Mouse (Mus musculus): ENCODE data around the gene Nyap1.
"Not testable (repeated sequence)": the region's sequence is repeated elsewhere in the genome, so short reads cannot be mapped to it uniquely, and the experiment has no call there.

Nyap1 gene

DNA sequence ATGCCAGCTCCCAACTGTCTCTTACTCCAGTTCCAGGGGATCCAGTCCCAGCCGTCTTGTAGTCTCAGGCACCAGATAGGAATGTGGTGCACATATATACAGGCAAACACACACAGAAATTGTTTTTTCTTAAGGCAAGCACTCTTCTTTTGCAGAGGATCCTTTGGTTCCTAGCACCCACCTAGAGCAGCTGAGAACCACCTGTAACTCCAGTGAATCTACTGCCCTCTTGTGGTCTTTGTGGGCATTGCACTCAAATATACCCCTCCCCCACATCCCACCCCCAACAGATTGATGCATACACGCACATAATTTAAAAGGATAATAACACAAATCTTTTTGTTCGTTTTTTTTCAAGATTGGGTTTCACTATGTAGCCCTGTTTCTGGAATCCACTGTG, 24.9 kb upstream of the Nyap1 start:
- DNase-seq, result no peak

DNA sequence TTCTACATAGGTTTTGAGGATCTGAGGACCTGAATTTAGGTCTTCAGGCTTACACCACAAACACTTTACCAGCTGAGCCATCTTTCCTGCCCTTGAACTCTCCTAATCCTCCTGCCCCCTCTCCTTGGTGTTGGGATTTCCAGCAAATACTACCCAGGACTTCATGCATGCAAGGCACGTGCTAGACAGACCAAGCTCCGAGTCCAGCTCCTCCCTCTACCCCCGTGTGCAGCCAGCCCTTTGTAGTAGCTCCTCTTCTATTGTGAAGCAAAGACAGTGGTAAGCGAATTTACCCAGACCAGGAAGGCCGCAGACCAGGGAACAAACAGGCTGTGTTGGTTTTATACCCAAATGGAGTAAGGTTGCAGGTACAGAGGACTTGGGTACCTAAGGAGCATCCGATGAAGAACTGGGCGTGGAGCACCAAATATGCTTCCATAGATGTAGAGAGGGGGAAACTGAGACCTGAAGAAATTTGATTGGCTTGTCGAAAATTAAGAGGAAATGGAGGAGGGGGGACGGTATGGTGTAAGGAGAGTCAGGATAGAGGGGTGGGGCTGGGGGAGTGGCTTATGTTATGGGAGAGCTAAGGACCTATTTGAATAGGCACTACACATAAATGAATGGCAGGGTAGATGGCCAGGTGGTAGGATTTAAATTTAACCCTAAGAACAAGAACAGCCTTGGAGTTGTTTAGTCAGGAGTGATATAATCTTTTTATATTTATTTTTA, 23.4 kb upstream of the Nyap1 start:
- DNase-seq, result no peak

DNA sequence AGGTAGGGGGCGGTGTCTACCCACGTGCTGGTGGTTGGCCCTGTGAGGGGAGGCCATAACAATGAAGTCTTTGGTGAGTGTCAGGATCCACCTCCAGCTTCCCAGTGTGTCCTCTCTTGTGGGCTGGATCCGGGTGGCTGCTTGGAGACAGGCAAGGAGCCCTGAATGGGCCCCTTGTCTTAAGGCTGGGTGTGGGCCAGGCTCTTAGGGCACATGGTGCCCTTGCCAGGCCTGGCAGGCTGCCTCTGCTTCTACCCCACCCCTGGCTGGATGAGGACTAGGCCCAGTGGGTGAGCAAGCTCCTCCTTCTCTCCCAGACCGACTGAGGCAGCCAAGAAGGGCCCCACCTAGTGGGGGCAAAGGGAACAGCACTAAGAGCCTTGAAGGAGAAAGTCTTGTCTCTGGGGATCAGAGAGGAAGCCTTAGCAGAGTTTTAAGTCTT, 18.6 kb upstream of the Nyap1 start:
- DNase-seq, result peak; percentile 92

DNA sequence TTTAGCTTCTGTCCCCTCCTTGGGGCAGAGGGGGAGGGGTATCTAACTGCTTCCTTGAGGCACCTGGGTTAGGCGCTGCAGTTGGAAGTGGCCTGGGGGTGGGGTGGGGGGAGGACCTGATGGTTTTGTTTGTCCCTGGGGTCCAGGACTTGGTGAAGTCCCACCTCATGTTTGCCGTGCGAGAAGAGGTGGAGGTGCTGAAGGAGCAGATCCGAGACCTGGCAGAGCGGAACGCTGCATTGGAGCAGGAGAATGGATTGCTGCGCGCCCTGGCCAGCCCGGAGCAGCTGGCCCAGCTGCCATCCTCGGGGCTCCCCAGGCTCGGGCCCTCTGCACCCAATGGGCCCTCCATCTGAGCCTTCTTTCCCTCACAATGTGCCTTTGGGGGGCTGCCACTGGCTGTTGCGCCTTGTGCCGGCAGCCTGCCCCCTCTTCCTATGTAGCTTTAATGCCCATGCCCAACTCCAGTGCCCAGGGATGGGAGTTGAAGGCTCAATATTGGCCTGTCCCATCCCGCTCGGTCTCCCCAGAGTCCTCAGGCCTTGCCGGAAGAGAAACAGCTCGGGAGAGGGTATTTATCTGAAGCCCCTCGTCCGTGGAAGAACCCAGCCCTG, 17.6 kb upstream of the Nyap1 start:
- DNase-seq, result no peak

DNA sequence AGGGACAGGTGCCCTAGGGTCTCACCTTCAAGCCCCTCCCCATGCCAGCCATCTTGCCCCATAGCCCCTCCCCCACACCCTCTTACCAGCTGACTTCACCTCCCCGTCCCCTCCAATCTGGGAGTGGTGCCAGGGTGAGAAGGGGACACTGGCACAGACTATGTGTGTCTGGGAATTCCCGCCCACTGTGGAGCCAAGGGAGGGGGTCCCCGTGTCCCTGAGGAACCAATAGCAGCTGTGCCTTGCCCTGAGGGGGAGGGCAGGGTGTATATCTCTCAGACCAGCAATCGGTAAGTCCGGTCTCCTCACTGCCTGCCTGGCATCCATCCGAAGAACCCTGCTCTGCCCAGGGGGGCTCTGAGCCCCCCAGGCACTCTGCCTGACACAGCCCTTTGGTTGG, 16.5 kb upstream of the Nyap1 start:
- DNase-seq, result peak; percentile 83

DNA sequence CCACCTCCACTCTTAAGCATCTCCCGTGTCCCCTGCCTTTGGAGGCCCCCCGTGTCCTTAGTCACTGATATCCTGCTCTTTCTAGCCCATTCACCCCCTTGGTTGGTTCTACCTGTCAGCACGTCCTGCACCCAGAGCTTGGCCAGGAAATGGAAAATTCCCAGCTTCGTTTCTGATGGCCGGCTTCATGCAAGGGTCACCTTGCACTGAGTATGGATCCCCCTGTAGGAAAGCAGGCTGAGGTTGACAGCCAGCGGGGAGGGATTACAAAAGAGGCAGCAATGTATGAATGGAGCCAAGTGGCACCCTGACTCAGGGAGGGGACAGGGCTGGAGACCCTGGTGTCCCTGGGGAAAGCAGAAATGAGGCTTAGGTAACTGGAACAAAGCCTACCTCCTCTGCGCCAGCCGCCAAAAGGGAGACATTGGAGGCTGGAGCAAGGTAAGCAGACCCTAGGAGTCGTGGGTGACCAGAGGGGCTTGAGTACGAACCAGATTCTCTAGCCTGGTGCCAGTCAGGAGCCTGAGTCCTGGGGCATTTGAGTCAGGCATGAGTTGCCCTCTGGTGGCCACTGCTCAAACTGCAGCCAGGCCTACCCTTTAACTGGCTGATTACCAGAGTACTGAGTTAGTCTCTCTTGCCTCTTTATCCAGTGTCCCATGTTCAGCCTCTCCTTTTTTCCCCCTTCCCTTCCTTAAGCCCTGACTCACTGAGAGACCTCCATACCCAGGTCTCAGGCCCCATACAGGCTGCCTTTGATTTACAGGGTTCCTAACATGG, 15.7 kb upstream of the Nyap1 start:
- peak; percentile 82 for DNase-seq

DNA sequence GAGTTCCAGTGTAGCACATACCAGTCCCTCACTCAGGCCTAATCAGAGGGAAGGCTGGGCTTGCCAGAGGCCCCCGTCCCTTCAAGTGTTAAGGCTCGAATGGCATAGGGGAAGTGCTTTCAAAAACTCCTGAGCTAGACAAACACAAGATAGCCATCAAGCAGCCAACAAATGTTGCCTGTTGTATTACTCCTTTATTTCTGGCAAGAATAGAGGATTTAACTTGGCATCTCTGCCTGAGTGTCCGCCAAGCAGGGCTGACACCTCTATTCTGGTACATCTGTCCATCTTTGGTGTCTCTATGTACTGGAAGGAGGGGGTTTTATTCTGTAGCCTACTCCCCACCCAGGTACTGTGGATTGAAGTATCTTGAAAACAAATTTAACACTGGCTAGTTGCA, 14.7 kb upstream of the Nyap1 start:
- no peak for DNase-seq

DNA sequence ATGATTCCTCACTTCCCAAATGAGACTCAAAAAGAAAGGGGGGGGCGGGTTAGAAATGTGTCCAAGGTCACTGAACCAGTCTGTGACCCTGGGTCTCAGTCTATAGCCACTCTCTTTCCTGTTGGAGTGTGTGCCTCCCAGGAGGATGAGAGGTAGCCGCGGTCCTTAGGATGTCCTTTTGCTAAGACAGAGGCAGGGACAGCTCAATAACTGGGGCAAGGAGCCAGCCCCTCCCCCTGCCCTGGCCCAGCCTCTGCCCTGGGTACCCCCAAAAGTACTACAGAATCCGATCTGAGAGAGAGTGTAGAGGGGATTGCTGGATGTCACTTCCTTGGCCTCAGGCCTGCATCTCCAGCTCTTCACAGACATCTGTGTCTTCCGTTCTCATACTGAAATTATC, 14.0 kb upstream of the Nyap1 start:
- DNase-seq, result no peak

DNA sequence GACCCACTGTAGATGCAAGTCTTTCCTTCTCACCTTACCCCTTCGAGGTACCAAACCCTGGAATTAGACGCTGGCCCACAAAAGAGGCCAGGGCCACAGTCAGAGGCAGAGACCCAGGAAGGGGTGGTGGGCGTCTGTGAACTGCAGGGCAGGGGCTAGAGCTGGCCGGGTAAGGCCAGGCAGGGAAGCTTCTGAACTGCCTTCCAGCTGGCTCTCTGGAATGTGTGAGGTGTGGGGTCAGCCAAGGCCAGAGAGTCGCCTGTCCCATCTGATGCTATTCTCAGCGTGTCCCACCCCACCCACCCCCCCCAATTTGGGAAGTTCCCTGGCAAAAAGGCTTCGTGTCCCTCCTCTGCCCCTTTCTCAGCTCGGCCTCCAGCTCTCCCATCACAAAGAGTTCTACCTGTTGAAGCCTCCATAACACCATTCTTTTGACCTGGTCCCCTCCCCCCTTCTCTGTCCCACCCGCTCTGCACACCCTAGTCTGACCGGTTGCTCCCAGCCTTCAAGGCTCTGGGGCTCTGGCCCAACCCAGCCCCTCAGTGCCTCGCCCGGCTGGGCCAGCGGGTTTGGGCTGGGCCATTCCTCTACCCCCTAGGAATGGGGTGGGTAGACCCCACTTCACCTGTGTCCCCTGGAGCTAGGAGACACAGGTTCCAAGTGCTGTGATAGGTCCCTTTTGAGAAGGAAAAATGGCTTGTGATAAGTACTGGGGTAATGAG, 11.9 kb upstream of the Nyap1 start:
- no peak for DNase-seq

DNA sequence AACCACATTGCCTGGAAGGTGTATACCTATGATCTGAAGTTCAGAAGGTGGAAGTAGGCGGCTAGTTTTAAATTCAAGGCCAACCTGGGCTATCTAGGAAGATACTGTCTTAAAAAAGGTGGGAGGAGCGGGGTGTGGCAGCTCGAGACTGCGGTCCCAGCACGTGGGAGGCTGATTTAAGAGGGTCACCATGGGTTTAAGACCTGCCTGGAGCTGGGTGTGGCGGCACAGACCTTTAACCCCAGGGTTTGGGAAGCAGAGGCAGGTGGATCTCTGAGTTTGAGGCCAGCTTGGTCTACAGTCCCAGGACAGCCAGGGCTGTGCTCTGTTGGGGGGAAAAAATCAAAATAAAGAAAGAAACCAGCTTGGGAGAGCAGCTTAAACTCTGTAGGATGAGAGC, 10.6 kb upstream of the Nyap1 start:
- DNase-seq, result no peak

DNA sequence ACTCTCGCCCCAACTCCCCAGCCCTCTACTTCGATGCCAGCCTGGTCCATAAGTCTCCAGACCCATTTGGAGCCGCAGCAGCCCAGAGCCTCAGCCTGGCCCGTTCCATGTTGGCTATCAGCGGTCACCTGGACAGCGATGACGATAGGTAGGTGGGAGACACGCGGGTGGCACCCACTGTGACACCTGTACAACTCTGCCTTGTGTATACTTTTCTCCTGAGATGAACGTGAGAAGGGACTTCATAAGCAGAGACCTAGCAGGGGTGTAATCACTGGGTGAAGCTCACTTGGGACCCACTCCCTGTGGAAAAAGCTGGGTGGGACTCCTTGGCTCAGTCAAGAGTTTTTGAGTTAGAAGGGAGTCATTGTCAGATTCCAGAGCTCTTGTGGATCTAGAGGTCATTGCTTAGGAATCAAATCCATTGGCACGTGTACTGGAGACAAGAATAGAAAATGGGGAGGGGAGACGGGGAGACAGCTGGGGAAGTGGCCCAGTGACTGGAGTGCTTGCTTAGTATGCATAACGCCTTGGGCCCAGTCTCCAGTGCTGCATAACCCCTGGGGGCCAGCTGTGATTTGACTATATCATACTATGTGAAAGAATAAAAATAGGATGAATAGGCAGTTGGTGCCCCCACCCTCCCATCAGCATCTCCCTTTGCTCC, 9.9 kb upstream of the Nyap1 start:
- no peak for DNase-seq

DNA sequence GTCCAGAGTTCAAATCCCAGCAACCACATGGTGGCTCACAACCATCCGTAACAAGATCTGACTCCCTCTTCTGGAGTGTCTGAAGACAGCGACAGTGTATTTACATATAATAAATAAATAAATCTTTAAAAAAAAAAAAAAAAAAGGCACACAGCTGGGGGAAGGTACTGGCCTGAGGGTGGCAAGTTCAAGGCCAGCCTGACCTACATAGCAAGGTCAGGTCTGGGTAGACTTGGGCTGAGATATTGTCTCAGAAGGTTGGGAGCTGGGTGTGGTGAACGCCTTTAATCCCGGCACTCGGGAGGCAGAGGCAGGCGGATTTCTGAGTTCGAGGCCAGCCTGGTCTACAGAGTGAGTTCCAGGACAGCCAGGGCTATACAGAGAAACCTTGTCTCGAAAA, 8.8 kb upstream of the Nyap1 start:
- not testable (repeated sequence) for DNase-seq

DNA sequence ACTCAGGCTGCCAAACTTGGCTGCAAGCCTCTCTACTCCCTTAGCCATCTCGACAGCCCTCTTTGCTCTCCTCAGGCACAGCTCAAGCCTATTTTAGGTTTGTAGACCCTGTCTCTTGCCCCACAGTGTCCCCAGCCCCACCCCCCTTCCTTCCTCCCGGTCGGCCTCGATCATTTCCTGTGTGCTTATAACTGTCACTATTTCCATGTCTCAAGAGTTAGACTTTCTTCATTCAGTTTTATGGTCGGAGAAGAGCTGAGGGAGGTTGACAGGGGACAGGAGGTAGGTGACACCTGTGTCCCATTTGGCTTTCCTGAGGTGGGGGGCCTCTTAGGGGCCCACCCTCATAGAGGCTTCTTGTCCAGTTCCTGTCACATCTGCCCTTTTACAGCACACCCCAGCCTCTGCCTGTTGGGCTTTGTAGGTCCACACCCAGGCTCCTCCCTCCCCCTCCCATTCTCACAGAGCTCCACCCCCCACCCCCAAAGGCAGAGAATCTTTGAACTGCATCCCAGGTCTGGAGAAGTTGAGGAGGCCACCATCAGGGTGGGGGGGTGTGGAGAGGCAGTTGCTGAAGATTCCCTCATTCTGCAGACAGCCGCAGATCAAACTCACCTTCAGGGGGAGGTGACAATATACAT, 7.9 kb upstream of the Nyap1 start:
- DNase-seq, result no peak

DNA sequence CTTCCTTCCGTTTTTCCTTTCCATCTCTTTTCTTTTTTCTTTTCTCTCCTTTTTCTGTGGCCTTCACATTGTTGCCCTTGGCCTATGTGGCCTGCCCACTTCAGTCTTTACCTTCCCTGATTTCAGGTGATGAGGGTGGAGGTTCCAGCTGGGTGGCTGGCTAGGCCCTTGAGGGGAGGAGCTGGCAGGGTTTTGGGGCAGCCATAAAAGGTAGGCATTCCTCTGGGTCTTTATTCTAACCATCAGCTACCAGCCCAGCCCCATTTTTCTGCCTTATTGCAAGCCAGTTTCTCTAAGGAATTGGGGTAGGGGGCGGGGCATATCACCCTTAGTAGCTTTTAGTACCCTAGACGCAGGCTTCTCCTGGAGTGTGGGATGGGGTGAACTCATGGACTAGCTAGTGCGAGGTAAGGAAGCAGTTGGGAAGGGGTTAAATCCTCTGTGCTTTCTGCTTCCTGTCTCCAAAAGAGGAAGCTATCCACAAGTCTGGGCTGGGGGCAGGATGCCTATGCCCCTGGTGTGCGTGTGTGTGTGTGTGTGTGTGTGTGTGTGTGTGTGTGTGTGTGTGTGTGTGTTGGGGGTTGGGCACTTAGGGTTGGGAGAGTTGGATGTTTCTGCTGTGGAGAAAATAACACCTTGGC, 6.8 kb upstream of the Nyap1 start:
- DNase-seq, result no peak

DNA sequence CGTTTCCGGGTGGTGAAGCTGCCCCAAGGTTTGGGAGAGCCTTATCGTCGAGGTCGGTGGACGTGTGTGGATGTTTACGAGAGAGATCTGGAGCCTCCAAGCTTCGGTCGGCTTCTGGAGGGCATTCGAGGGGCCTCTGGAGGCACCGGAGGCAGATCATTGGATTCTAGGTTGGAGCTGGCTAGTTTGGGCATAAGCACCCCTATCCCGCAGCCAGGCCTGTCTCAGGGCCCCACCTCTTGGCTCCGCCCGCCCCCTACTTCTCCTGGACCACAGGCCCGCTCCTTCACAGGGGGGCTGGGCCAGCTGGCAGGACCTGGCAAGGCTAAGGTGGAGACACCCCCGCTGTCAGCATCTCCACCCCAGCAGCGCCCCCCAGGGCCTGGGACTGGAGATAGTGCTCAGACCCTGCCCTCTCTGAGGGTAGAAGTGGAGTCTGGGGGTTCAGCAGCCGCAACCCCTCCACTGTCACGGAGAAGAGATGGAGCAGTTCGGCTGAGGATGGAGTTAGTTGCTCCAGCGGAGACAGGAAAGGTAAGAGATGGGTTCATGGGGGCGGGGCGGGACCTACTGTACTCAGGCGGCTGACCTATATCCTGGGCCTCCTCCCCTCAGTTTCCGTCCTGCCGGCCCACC, 6.0 kb upstream of the Nyap1 start:
- peak; percentile 81 for DNase-seq

DNA sequence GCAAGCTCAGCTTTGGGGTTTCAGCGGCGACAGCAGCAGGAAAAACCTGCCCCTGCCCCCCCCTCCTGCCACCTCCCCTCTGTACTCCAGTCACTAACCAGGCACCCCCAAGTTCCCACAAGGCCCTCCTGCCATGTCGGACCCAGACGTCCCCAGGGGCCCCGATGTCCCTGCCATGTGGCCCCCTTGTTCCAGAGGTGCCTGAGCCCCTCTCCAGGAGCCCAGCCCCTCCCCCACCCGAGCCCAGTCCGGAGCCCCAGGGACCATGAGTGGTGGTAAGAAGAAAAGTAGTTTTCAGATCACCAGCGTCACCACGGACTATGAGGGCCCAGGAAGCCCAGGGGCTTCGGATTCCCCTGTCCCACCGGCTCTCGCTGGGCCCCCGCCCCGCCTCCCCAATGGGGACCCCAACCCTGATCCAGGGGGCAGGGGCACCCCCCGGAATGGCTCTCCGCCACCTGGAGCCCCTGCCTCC, 5.5 kb upstream of the Nyap1 start:
- no peak for DNase-seq

DNA sequence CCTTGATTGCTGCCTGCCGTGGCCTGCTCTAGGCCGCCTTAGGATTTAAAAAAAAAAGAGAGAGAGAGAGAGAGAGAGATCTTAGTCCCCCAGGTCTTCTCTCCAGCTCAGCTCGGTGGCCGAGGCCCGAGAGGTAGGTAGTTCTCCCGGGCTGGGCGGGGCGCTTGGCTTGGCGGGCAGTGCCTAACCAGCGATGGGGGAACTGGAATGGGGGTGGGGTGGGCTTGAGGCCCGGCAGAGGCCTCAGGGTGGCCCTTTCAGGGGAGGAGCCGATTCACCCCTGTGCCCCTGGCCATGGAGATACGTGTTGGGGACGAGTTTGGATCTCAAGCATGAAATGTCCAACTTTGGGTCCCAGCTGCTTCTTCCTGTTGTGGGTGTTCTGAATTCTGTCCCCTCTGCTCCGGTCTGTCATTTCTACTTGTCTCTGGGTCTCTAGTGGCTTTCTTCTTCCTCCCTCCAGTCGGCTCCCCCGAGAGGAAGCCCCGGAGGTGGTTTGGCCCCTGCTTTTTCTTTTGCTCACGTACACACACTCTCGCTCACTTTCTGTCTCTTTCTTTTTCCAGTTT, 5.0 kb upstream of the Nyap1 start:
- DNase-seq, result no peak

DNA sequence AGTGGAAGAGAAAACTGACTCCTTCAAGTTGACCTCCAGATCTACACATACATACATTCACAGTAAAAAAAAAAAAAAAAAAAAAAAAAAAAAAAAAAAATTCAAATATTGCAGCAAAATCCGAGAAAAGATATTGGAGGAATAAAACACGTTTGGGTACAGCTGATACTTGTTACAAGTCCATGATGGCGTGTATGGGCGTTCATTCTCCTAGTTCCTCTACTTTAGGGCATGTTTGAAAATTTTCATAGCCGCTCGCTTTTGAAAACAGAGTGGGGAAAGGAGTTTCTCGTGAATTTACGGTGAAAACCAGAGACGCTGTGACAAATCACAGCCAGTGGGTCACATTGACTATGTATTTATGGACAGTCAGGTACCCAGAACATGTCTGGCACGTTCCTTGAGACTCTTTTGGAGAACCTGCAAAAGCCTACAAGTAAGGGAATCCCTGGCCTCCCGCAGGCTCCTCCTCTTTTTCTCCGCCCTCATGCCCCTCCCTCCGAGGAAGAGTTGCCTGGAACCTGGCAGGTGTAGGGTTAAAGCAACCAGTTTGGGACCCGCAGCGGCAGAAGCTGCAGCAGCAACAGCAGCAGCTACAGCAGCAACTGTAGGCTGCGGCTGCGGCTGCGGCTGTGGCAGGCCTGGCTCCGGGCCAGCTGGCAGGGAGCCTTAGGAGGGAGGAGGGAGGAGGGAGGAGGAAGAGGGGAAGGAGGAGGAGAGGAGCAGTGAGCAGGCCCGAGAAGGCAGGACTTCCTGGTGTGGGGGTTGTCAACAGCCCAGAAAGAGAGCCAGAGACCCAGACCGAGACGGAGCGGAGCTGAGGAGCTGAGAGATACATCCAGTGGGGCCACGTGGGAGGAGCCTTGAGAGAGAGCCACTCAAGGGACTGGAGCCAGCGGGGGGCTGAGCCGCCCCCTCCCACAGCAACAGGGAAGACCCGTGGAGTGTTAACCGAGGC, 4.1 kb upstream of the Nyap1 start, which contains the start of gene Tsc22d4:
TSS of gene Tsc22d4 (plus strand) at position 517 of the 958 bp plus-strand sequence.
- peak; percentile 91 for DNase-seq

DNA sequence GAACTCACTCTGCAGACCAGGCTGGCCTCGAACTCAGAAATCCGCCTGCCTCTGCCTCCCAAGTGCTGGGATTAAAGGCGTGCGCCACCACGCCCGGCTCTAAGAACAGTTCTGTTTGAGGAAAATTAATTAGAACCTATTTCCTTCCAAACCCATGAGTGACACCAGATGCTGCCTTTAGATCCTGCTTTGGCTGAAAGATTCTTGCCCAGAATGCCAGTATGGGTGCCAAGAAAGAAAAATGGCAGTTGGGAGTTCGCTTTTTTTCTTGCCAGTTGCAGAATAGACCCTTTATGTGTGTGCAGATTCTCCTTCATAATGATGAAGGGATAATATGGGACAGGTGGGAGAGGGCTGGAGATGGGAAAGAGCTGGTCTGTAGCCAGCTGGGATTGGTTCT, 2.8 kb upstream of the Nyap1 start:
- peak; percentile 36 for DNase-seq
